Mouse (Mus musculus) stomach, embryonic 14.5 days (tissue): ENCODE data around the gene Hmces. TPM values are rescaled to one million over a fixed set of nuclear protein-coding genes. Genes with fewer than 3 reads are reported as not detected.
A peak's percentile ranks its signal among the peaks of the same experiment; 100 is the strongest.

Source experiments
- ATAC-seq: fragments of 200-750 bp; cut with Nextera tagmentation; 2 replicates; pipeline ENCODE4 v1.8.0; 2017; ENCODE audit warnings: low read depth, moderate TSS enrichment; ENCODE audit not compliant: insufficient number of reproducible peaks, insufficient read depth, low FRiP score
- H3K27ac ChIP-seq: fragments of 300-500 bp; sonication (generic); 2 replicates; pipeline ENCODE4 v1.5.1; 2014; ENCODE audit warnings: mild to moderate bottlenecking, low read length, moderate library complexity, mixed read lengths
- H3K27me3 ChIP-seq: fragments of 300-500 bp; sonication (generic); 2 replicates; pipeline ENCODE4 v1.6.1; 2014; ENCODE audit warnings: low read length, control low read depth, mixed read lengths; ENCODE audit not compliant: control insufficient read depth, insufficient read depth
- H3K36me3 ChIP-seq: fragments of 300-500 bp; sonication (generic); 2 replicates; pipeline ENCODE4 v1.6.1; 2014; ENCODE audit warnings: mild to moderate bottlenecking, control low read depth, low read length, moderate library complexity, mixed read lengths; ENCODE audit not compliant: control insufficient read depth, insufficient read depth
- H3K4me1 ChIP-seq: fragments of 300-500 bp; sonication (generic); 2 replicates; pipeline ENCODE4 v1.6.1; 2014; ENCODE audit warnings: low read length, control low read depth, mixed read lengths; ENCODE audit not compliant: control insufficient read depth, insufficient read depth
- H3K4me2 ChIP-seq: fragments of 300-500 bp; sonication (generic); replicated peaks from 2 replicates; pipeline ENCODE4 v1.6.1; 2014; ENCODE audit warnings: low read depth, low read length, control low read depth
- H3K4me3 ChIP-seq: fragments of 300-500 bp; sonication (generic); 2 replicates; pipeline ENCODE4 v1.5.1; 2014; ENCODE audit warnings: low read depth, low read length, control low read depth
- H3K9ac ChIP-seq: fragments of 300-500 bp; sonication (generic); replicated peaks from 2 replicates; pipeline ENCODE4 v1.6.1; 2014; ENCODE audit warnings: low read depth, mild to moderate bottlenecking, control low read depth, low read length, moderate library complexity, mixed read lengths
- H3K9me3 ChIP-seq: fragments of 300-500 bp; sonication (generic); 2 replicates; pipeline ENCODE4 v1.6.1; 2016; ENCODE audit warnings: low read depth, low read length, control low read depth; ENCODE audit not compliant: control insufficient read depth
- WGBS: fragments of 180-500 bp; shearing (Covaris S2); extraction: QIAGEN DNeasy Blood & Tissue Kit; methylation state at CpG from one replicate; pipeline ENCODE4 v1.1.7; 2014; 5-methylcytosine and 5-hydroxymethylcytosine counted together
- polyA plus RNA-seq: library from polyadenylated mRNA; unstranded; fragments of >200 nt; fragmentation: Nextera tagmentation; extraction: Ambion mirVana; gene quantifications from 2 replicates; pipeline ENCODE4 v1.2.1, GENCODE M21; 2014

Hmces gene
- 43.9 and 52.1 TPM in 2 replicates for polyA plus RNA-seq

GRCm38 (mm10) chr6:87913661-87914325 is at the start of gene Hmces:
Gene Hmces (plus strand): TSS chr6:87913935.
- Histone ChIP-seq H3K27me3 (no peaks in the 10 kb centered on the region), H3K27ac (peak within 1 kb of the TSS; percentile 79), H3K9ac (peak within 1 kb of the TSS; percentile 71), H3K4me2 (peak within 1 kb of the TSS; percentile 79), H3K9me3 (no peaks in the 10 kb centered on the region), H3K4me1 (0 out of 2 replicates have a peak, but pooled peaks cover 7% of the 10 kb centered on the region), H3K4me3 (peak within 1 kb of the TSS; percentile 62), H3K36me3 (peaks cover 55% of the 10 kb centered on the region)
- ATAC-seq = peak; percentile 89
- WGBS = under 1% methylated on average over 46 of the region's 62 CpGs

- ATAC-seq = no peak
- WGBS = 82% methylated on average over 6 of the region's 6 CpGs
- H3K27ac ChIP-seq = no peak overlapping the region
Observed at GRCm38 (mm10) chr6:87866211-87866610, 47.5 kb upstream of the Hmces start.

GRCm38 (mm10) chr6:87867256-87867655 is 46.5 kb upstream of the Hmces start:
- no peak for ATAC-seq
- 68% methylated on average over 2 of the region's 2 CpGs for WGBS
- H3K4me3 ChIP-seq = no peak overlapping the region
- no peaks in the 10 kb centered on the region for H3K36me3 ChIP-seq
- no peaks in the 10 kb centered on the region for H3K4me1 ChIP-seq
- H3K9me3 ChIP-seq = no peaks in the 10 kb centered on the region
- no peak overlapping the region for H3K4me2 ChIP-seq
- no peaks in the 10 kb centered on the region for H3K27me3 ChIP-seq
- H3K9ac ChIP-seq = no peak overlapping the region
- H3K27ac ChIP-seq = no peak overlapping the region

More at GRCm38 (mm10) chr6:87866211-87866610, 47.5 kb upstream of the Hmces start:
- Histone ChIP-seq H3K4me1 (no peaks in the 10 kb centered on the region), H3K9me3 (no peaks in the 10 kb centered on the region), H3K27me3 (no peaks in the 10 kb centered on the region), H3K36me3 (no peaks in the 10 kb centered on the region), H3K4me3 (no peak overlapping the region), H3K9ac (no peak overlapping the region), H3K4me2 (no peak overlapping the region)

- 75% methylated on average over 9 of the region's 9 CpGs for WGBS
- H3K9ac ChIP-seq = no peak overlapping the region
- no peak overlapping the region for H3K4me2 ChIP-seq
- no peak for ATAC-seq
- H3K9me3 ChIP-seq = no peaks in the 10 kb centered on the region
- no peaks in the 10 kb centered on the region for H3K36me3 ChIP-seq
- H3K4me1 ChIP-seq = no peaks in the 10 kb centered on the region
- no peak overlapping the region for H3K4me3 ChIP-seq
- H3K27me3 ChIP-seq = no peaks in the 10 kb centered on the region
- H3K27ac ChIP-seq = no peak overlapping the region
Observed at GRCm38 (mm10) chr6:87868871-87869506, 44.7 kb upstream of the Hmces start.

GRCm38 (mm10) chr6:87870440-87870839 is 43.3 kb upstream of the Hmces start:
- Histone ChIP-seq H3K4me1 (no peaks in the 10 kb centered on the region), H3K4me2 (no peak overlapping the region), H3K9me3 (no peaks in the 10 kb centered on the region), H3K27me3 (no peaks in the 10 kb centered on the region), H3K27ac (no peak overlapping the region), H3K36me3 (no peaks in the 10 kb centered on the region), H3K9ac (no peak overlapping the region), H3K4me3 (no peak overlapping the region)
- WGBS = 37% methylated on average over 1 of the region's 1 CpGs
- ATAC-seq = no peak

GRCm38 (mm10) chr6:87871240-87871639 is 42.5 kb upstream of the Hmces start:
- no peak overlapping the region for H3K4me2 ChIP-seq
- H3K4me1 ChIP-seq = no peaks in the 10 kb centered on the region
- H3K4me3 ChIP-seq = no peak overlapping the region
- H3K27me3 ChIP-seq = no peaks in the 10 kb centered on the region
- H3K9me3 ChIP-seq = no peaks in the 10 kb centered on the region
- no peak overlapping the region for H3K27ac ChIP-seq
- ATAC-seq = no peak
- 74% methylated on average over 7 of the region's 7 CpGs for WGBS
- H3K9ac ChIP-seq = no peak overlapping the region
- no peaks in the 10 kb centered on the region for H3K36me3 ChIP-seq

- Histone ChIP-seq H3K27me3 (no peaks in the 10 kb centered on the region), H3K4me2 (no peak overlapping the region), H3K36me3 (no peaks in the 10 kb centered on the region), H3K4me3 (no peak overlapping the region), H3K9me3 (no peaks in the 10 kb centered on the region), H3K9ac (no peak overlapping the region), H3K4me1 (no peaks in the 10 kb centered on the region), H3K27ac (no peak overlapping the region)
- WGBS = 50% methylated on average over 1 of the region's 1 CpGs
- no peak for ATAC-seq
Observed at GRCm38 (mm10) chr6:87873104-87873503, 40.6 kb upstream of the Hmces start.

GRCm38 (mm10) chr6:87873963-87874362 is 39.8 kb upstream of the Hmces start:
- Histone ChIP-seq H3K4me3 (no peak overlapping the region), H3K36me3 (no peaks in the 10 kb centered on the region), H3K9me3 (no peaks in the 10 kb centered on the region), H3K27ac (no peak overlapping the region), H3K9ac (no peak overlapping the region), H3K4me2 (no peak overlapping the region), H3K27me3 (no peaks in the 10 kb centered on the region), H3K4me1 (no peaks in the 10 kb centered on the region)
- no peak for ATAC-seq
- 87% methylated on average over 2 of the region's 2 CpGs for WGBS
